Mouse (Mus musculus) MEL-GATA-1-ER (cell line): ENCODE data around the gene Matn3.

Experiments used
- DNase-seq: peaks from one replicate; pipeline ENCODE4 v3.0.0-alpha.2; 2012; ENCODE audit warnings: low read depth; ENCODE audit errors: extremely low read depth

Gene Matn3

GRCm38 (mm10) chr12:9020986-9021385 is 73.3 kb downstream of the Matn3 start:
- no peak for DNase-seq
